Mouse (Mus musculus) midbrain, embryonic 11.5 days (tissue): ENCODE measurements around the gene Rbpjl. TPM values are rescaled to one million over a fixed set of nuclear protein-coding genes. Genes with fewer than 3 reads are reported as not detected.

Experiments used
- ATAC-seq: fragments of 200-750 bp; cut with Nextera tagmentation; 2 replicates; pipeline ENCODE4 v1.8.0; 2017; ENCODE audit warnings: moderate TSS enrichment, moderate library complexity; ENCODE audit not compliant: low FRiP score
- DNase-seq: peaks from one replicate; pipeline ENCODE4 v3.0.0; 2015; ENCODE audit warnings: low spot score; ENCODE audit errors: missing footprints
- H3K27ac ChIP-seq: fragments of 300-500 bp; sonication (generic); 2 replicates; pipeline ENCODE4 v1.5.1; 2014; ENCODE audit warnings: low read depth, low read length
- H3K27me3 ChIP-seq: fragments of 300-500 bp; sonication (generic); 2 replicates; pipeline ENCODE4 v1.6.1; 2014; ENCODE audit warnings: mild to moderate bottlenecking, low read length, moderate library complexity, mixed read lengths; ENCODE audit not compliant: control insufficient read depth, insufficient read depth
- H3K36me3 ChIP-seq: fragments of 300-500 bp; sonication (generic); 2 replicates; pipeline ENCODE4 v1.6.1; 2014; ENCODE audit warnings: mild to moderate bottlenecking, low read length, moderate library complexity, mixed read lengths; ENCODE audit not compliant: control insufficient read depth, insufficient read depth
- H3K4me1 ChIP-seq: fragments of 300-500 bp; sonication (generic); 2 replicates; pipeline ENCODE4 v1.6.1; 2014; ENCODE audit warnings: low read length; ENCODE audit not compliant: control insufficient read depth, insufficient read depth
- H3K4me2 ChIP-seq: fragments of 300-500 bp; sonication (generic); 2 replicates; pipeline ENCODE4 v1.6.1; 2014; ENCODE audit warnings: mild to moderate bottlenecking, moderate library complexity
- H3K4me3 ChIP-seq: fragments of 300-500 bp; sonication (generic); 2 replicates; pipeline ENCODE4 v1.5.1; 2014; ENCODE audit warnings: low read depth, low read length
- H3K9ac ChIP-seq: fragments of 300-500 bp; sonication (generic); 2 replicates; pipeline ENCODE4 v1.6.1; 2014; ENCODE audit warnings: low read length
- H3K9me3 ChIP-seq: fragments of 300-500 bp; sonication (generic); 2 replicates; pipeline ENCODE4 v1.6.1; 2016; ENCODE audit warnings: low read length; ENCODE audit not compliant: control insufficient read depth
- WGBS: fragments of 180-500 bp; shearing (Covaris S2); extraction: QIAGEN DNeasy Blood & Tissue Kit; methylation state at CpG from one replicate; pipeline ENCODE4 v1.1.7; 2014; 5-methylcytosine and 5-hydroxymethylcytosine counted together
- polyA plus RNA-seq: library from polyadenylated mRNA; unstranded; fragments of >200 nt; fragmentation: Nextera tagmentation; extraction: Ambion mirVana; gene quantifications from 2 replicates; pipeline ENCODE4 v1.2.1, GENCODE M21; 2014

Rbpjl gene
- polyA plus RNA-seq, 1 experiment from 2014 or later, result not detected

GRCm38 (mm10) chr2:164405060-164405459, 2.1 kb downstream of the Rbpjl start, which contains the start of gene Matn4:
Gene Matn4 (minus strand): TSS chr2:164405160.
- DNase-seq (no peak), ATAC-seq (no peak)
- 8% methylated on average over 9 of the region's 9 CpGs for WGBS
- peak within 1 kb of the TSS; percentile 14; the same call in 1 of the 2 replicates for H3K9ac ChIP-seq
- H3K4me2 ChIP-seq, result peak within 1 kb of the TSS; percentile 33
- no peaks in the 10 kb centered on the region for H3K9me3 ChIP-seq
- no peak within 1 kb of the TSS for H3K27ac ChIP-seq
- peak within 1 kb of the TSS; percentile 12 for H3K4me3 ChIP-seq
- H3K4me1 ChIP-seq, result peaks cover 5% of the 10 kb centered on the region; the same call in 1 of the 2 replicates
- no peaks in the 10 kb centered on the region for H3K36me3 ChIP-seq
- H3K27me3 ChIP-seq, result peaks cover 91% of the 10 kb centered on the region

DNA sequence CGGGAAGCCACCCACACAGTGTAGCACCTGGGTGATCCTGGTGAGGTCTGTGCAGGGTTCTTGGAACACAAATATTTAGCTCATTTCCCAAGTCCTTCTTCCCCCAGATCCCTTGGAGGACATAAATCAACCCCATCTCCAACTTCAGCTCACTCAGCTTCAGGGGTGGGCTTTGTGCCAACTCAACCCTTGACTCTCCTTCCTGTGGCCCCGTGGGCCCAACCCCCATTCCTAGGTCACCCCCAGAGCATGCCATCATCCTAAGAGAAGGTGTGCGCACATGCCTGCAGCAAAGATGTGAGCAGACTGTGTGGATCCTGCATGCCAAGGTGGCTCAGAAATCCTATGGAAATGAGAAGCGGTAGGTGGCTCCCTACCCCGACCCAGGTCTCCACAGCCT, 2.6 kb downstream of the Rbpjl start:
- Histone ChIP-seq H3K4me1 (peaks cover 5% of the 10 kb centered on the region; the same call in 1 of the 2 replicates), H3K36me3 (no peaks in the 10 kb centered on the region), H3K9ac (no peak overlapping the region), H3K27me3 (peaks cover 86% of the 10 kb centered on the region), H3K27ac (no peak overlapping the region), H3K9me3 (no peaks in the 10 kb centered on the region), H3K4me2 (no peak overlapping the region), H3K4me3 (no peak overlapping the region)
- WGBS, result 33% methylated on average over 5 of the region's 5 CpGs
- no peak for ATAC-seq
- DNase-seq, result no peak

- ATAC-seq (peak; percentile 66; the same call in 1 of the 2 replicates), DNase-seq (peak; percentile 97)
- no peak overlapping the region for H3K9ac ChIP-seq
- H3K27me3 ChIP-seq, result peaks cover 66% of the 10 kb centered on the region
- no peak overlapping the region for H3K4me2 ChIP-seq
- H3K36me3 ChIP-seq, result no peaks in the 10 kb centered on the region
- 0 out of 2 replicates have a peak, but pooled peaks cover 5% of the 10 kb centered on the region for H3K4me1 ChIP-seq
- WGBS, result 2% methylated on average over 22 of the region's 22 CpGs
- H3K27ac ChIP-seq, result no peak overlapping the region
- H3K9me3 ChIP-seq, result no peaks in the 10 kb centered on the region
- H3K4me3 ChIP-seq, result no peak overlapping the region
Observed at GRCm38 (mm10) chr2:164407708-164408107, 4.8 kb downstream of the Rbpjl start.

DNA sequence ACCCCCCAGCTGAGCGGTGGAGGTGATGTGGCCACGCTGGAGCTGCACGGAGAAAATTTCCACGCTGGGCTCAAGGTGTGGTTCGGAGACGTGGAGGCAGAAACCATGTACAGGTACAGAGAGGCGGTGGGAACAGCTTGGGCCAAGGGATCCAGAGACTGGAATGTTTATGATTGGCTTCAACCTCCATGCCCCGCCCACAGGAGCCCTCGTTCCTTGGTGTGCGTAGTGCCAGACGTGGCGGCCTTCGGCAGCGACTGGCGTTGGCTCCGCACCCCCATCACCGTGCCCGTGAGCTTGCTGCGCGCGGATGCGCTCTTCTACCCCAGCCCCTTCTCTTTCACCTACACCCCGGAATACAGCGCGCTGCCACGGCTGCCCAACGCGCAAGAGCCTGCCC, 11.2 kb downstream of the Rbpjl start:
- DNase-seq (no peak), ATAC-seq (no peak)
- 28% methylated on average over 28 of the region's 28 CpGs for WGBS
- H3K27me3 ChIP-seq, result peaks cover 6% of the 10 kb centered on the region
- H3K4me3 ChIP-seq, result no peak overlapping the region
- H3K27ac ChIP-seq, result no peak overlapping the region
- no peaks in the 10 kb centered on the region for H3K36me3 ChIP-seq
- peak overlapping the region; percentile 20 for H3K4me2 ChIP-seq
- no peaks in the 10 kb centered on the region for H3K9me3 ChIP-seq
- H3K9ac ChIP-seq, result no peak overlapping the region
- H3K4me1 ChIP-seq, result no peaks in the 10 kb centered on the region

- Histone ChIP-seq H3K4me2 (peak overlapping the region; percentile 20; the same call in 1 of the 2 replicates), H3K27ac (no peak overlapping the region), H3K4me1 (no peaks in the 10 kb centered on the region), H3K36me3 (no peaks in the 10 kb centered on the region), H3K9ac (no peak overlapping the region), H3K9me3 (no peaks in the 10 kb centered on the region), H3K27me3 (peaks cover 6% of the 10 kb centered on the region), H3K4me3 (no peak overlapping the region)
- DNase-seq (no peak), ATAC-seq (no peak)
- WGBS, result 80% methylated on average over 10 of the region's 10 CpGs
Observed at GRCm38 (mm10) chr2:164414581-164414980, 11.6 kb downstream of the Rbpjl start.

GRCm38 (mm10) chr2:164417198-164417597, 14.3 kb downstream of the Rbpjl start:
- H3K4me1 ChIP-seq, result no peaks in the 10 kb centered on the region
- H3K27ac ChIP-seq, result no peak overlapping the region
- peaks cover 3% of the 10 kb centered on the region for H3K27me3 ChIP-seq
- H3K4me2 ChIP-seq, result no peak overlapping the region
- H3K4me3 ChIP-seq, result no peak overlapping the region
- H3K9me3 ChIP-seq, result no peaks in the 10 kb centered on the region
- ATAC-seq, result no peak
- peak; percentile 89 for DNase-seq
- no peaks in the 10 kb centered on the region for H3K36me3 ChIP-seq
- H3K9ac ChIP-seq, result no peak overlapping the region
- 0% methylated on average over 2 of the region's 2 CpGs for WGBS

DNA sequence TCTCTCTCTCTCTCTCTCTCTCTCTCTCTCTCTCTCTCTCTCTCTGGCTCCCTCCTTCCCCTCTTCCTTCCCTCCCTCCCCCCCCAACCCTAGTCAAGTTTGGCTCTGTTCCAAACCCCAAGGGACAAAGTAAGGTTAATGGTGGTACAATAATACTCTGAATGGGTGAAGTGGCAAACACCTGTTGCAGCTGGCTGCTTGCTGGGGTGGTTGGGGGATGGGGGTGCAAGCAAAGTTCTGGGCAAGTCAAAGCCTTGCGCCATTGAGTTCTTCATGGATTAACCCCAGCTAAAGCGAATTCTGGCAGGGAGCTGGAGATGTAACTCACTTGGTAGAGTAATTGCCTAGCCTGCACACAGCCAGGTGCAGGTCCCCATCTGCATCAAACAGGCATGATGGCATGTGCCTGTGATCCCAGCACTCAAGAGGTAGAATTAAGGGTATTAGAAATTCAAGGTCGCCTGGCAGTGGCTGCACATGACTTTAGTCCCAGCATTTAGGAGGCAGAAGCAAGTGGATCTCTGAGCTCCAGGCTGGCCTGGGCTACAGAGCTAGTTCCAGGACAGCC, 15.5 kb downstream of the Rbpjl start:
- DNase-seq, result peak; percentile 73
- 23% methylated on average over 3 of the region's 3 CpGs for WGBS

GRCm38 (mm10) chr2:164419489-164419888, 16.5 kb downstream of the Rbpjl start:
- no peak overlapping the region for H3K4me3 ChIP-seq
- no peaks in the 10 kb centered on the region for H3K9me3 ChIP-seq
- no peak overlapping the region for H3K9ac ChIP-seq
- H3K27me3 ChIP-seq, result no peaks in the 10 kb centered on the region
- H3K4me2 ChIP-seq, result no peak overlapping the region
- H3K36me3 ChIP-seq, result no peaks in the 10 kb centered on the region
- no peak for ATAC-seq
- H3K27ac ChIP-seq, result no peak overlapping the region
- H3K4me1 ChIP-seq, result no peaks in the 10 kb centered on the region
- 12% methylated on average over 3 of the region's 3 CpGs for WGBS
- peak; percentile 80 for DNase-seq

More for the DNA sequence above, 15.5 kb downstream of the Rbpjl start:
- Histone ChIP-seq H3K4me2 (no peak overlapping the region), H3K4me1 (no peaks in the 10 kb centered on the region), H3K27ac (no peak overlapping the region), H3K9ac (no peak overlapping the region), H3K36me3 (no peaks in the 10 kb centered on the region), H3K27me3 (peaks cover 3% of the 10 kb centered on the region), H3K4me3 (no peak overlapping the region), H3K9me3 (no peaks in the 10 kb centered on the region)
- no peak for ATAC-seq

GRCm38 (mm10) chr2:164421306-164421705, 18.4 kb downstream of the Rbpjl start:
- WGBS, result 89% methylated on average over 7 of the region's 7 CpGs
- Histone ChIP-seq H3K9me3 (no peaks in the 10 kb centered on the region), H3K27ac (no peak overlapping the region), H3K9ac (no peak overlapping the region), H3K4me3 (no peak overlapping the region), H3K4me2 (no peak overlapping the region), H3K27me3 (no peaks in the 10 kb centered on the region), H3K4me1 (no peaks in the 10 kb centered on the region), H3K36me3 (no peaks in the 10 kb centered on the region)
- DNase-seq, result peak; percentile 66
- no peak for ATAC-seq
